Mouse (Mus musculus) activated CD4-positive, CD25-positive, alpha-beta regulatory T cell, adult 4 months (primary cell): Measurements from ENCODE around the gene Gm8297. TPM values are rescaled to one million over a fixed set of nuclear protein-coding genes. Genes with fewer than 3 reads are reported as not detected.
"Not testable (repeated sequence)": the region's sequence is repeated elsewhere in the genome, so short reads cannot be mapped to it uniquely, and the experiment has no call there.

Experiments used
- ATAC-seq: one replicate; pipeline ENCODE4 v1.8.0; 2017
- polyA plus RNA-seq, 2 experiments: library from polyadenylated mRNA; unstranded; fragments of 100-300 nt; shearing (Covaris generic); gene quantifications; one replicate each; pipeline ENCODE4 v1.2.1; 2017

Gene Gm8297
- under 1 TPM in 1 of 2 experiments, not detected in 1; 0.31 TPM for polyA plus RNA-seq

- not testable (repeated sequence) for ATAC-seq
Observed at GRCm38 (mm10) chr14:4983635-4984034, at the start of gene Gm8297. Gm8297 (plus strand) TSS chr14:4983935.

- not testable (repeated sequence) for ATAC-seq
Observed at GRCm38 (mm10) chr14:5015591-5015990, 31.9 kb downstream of the Gm8297 start, which contains the start of gene Gm3298. Gm3298 (plus strand) TSS chr14:5015891.

Other genes starting within 250 kb of the Gm8297 start
- not detected for gene Gm9602, start 207.6 kb upstream of the Gm8297 start, polyA plus RNA-seq
- not detected for gene Gm3269, start 145.8 kb upstream of the Gm8297 start, polyA plus RNA-seq
- gene Gm3264, start 128.4 kb upstream of the Gm8297 start, polyA plus RNA-seq: under 1 TPM in 1 of 2 experiments, not detected in 1; 0.90 TPM
- gene Gm3278, start 91.5 kb upstream of the Gm8297 start, polyA plus RNA-seq: not detected
- gene Gm3298, start 32.0 kb downstream of the Gm8297 start, polyA plus RNA-seq: not detected
- gene 4930555G01Rik, start 66.7 kb downstream of the Gm8297 start, polyA plus RNA-seq: not detected
- gene Gm8281, start 87.1 kb downstream of the Gm8297 start, polyA plus RNA-seq: 1 to 10 TPM; 4.0 to 5.6 TPM
- not detected for gene Gm8279, start 147.6 kb downstream of the Gm8297 start, polyA plus RNA-seq
- gene Gm3317, start 180.6 kb downstream of the Gm8297 start, polyA plus RNA-seq: not detected
- gene Gm8271, start 201.9 kb downstream of the Gm8297 start, polyA plus RNA-seq: not detected